Mouse (Mus musculus): ENCODE results near the gene Jakmip3. TPM values are rescaled to one million over a fixed set of nuclear protein-coding genes. Genes with fewer than 3 reads are reported as not detected.

Jakmip3 gene
- total RNA-seq, 2 experiments from 2014 or later, result 49.3 to 54.3 TPM

DNA sequence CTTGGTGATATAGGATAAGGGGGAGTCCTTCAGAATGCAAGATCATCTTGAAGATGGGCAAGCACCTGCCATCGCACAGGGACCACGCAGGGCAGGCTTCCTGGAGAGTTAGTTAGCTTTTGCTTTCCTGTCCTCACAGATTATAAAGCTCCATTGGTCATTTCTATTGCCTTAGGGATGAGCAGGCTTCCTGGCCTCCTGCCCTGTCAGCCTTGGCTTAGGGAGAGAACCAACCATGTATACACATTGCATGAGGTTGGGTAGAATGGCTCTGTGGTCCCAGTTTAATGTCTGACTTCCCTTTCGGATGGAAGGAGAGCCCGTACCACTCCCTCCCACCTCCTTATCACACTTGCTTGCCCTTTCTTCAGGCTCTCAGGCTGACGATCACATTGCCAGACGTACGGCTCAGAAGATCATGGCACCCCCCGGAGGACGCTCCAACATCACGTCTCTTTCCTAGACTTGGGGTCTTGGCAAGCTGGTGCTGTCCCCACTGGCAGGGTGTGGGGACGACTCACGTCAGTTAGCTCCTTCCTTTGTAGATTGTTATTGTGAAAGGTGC, 160.1 kb downstream of the Jakmip3 start:
- no peak for DNase-seq

DNA sequence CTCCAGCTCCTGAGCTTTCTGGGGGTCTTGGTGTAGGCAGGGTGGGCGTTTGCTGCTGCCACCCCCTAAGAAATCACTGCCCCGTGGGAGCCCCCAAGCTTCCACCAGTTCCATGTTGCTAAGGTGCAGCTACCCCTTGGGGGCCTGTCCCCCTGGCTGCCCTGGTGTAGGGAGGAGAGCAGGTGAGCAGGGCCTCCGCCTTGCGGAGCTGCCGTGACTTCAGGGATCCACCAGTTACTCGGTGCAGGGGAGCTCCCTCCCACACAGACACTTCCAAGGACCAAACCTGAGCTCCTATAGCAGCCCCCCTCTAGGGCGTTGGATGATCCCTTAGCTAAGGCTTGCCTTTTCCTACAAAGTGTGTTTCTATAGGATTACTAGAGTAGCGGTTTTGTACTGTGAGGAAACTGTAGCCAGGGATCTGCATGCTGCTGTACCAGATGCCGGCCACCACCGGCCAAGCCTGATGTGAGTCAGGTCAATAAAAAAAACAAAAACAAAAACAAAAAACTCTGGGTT, 160.8 kb downstream of the Jakmip3 start:
- DNase-seq, result no peak

DNA sequence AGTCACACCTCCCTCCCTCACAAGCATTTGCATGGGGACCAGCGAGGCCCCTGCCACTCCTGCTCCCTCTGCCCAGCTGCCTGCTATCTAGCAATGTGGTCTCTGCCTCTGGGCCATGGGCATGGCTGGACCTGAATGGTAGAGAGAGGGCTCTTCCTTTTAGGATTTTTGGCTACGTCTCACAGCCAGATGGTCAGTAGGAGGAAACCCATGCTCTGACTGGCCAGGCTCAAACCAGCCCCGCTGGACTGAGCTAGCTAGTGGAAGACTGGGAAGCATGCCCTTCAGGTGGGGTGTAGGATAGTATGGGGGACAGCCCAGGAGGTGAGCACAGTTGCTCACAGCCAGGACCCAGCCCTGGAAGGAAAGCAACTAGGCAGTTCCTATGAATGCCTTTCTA, 161.3 kb downstream of the Jakmip3 start:
- DNase-seq, result no peak

DNA sequence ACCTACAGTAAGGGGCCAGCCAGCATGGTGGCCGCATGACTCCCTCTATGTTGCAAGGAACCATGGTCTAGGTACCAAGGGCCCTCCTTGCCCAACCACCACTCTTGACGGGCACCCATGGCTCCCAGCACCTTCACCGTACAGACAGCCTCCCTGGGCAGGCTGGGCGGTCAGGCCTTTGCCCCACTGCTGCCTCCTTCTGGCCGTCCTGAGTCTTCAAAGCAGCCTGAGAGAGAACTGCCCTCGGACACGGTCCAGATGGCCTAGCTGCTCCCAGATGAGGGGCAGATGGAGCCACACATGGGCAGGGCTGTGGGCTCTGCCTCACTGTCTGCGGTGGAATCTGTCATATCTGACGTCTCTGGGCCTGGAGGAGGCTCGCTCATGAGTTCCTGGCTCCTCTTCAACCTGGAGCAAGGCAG, 163.4 kb downstream of the Jakmip3 start:
- DNase-seq, result peak in 1 of 2 experiments; percentile 47

DNA sequence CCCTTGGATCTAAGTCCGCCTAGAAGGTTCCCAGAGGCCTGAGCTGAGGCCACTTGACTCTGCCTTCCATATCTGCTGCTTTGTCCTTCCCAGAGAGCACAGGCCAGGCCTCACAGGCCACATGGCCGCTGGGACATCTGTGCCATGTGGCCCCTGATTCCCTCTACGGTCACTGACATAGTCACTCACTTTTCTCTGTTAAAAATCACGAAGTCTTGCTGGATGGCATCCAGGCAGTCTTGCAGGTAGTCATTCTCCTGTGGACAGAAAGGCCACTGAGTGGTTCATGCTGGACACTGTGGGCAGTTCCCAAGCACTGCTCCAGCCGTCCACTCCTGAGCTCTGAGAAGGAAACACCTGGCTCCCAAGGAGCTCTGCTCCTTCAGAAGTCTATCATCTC, 164.5 kb downstream of the Jakmip3 start:
- DNase-seq, result no peak

DNA sequence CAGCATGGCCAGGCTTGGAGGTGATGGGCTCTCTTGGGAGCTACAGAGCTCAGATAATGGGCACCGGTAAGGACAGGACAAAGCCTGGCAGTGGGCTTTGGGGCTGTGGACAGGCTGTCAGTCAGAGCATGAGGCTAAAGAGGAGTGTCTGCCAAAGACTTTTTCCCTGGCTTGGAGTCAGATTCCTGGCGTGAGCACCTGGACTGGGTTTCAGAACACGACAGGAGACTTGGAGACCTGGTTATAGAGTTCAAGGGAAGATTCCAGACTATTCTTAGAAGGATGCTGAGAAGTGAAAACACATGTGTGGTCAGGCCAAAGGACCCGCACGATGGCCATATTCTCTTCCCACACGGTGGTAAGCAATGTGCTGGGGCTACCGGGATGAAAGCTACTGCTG, 165.2 kb downstream of the Jakmip3 start:
- no peak for DNase-seq

DNA sequence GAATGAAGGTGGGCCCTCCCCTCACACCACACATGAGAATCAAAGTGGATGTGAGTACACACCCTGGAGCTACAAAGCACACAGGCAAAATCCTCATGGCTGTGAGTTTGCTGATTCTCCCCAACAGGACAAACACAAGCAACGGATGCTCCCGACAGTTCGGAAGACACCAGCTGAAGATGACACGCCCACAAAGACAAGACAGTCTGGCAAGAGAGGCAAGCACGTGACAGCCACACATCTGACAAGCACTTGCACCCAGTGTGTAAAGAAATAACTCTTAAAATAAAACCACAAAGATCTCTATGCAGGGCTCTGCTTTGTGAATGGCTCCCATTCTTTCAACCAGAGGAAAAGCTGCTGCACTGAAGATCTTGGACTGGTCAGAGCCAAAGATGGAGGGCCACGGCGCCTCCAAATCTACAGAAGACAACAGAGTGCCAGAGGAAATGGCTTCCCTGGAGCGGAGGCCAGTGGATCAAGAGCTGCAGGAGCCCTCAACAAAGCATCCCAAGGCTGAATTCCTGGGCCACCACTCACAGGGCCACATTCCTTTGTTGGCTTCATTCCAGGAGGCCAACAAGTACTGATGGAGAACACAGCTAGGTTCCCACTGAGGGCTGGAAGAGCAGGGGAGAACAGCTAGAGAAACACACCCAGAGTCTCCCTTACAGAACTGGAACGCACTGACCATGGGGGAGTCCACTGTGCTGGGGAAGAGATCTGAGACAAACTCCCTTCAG, 167.5 kb downstream of the Jakmip3 start:
- no peak for DNase-seq

DNA sequence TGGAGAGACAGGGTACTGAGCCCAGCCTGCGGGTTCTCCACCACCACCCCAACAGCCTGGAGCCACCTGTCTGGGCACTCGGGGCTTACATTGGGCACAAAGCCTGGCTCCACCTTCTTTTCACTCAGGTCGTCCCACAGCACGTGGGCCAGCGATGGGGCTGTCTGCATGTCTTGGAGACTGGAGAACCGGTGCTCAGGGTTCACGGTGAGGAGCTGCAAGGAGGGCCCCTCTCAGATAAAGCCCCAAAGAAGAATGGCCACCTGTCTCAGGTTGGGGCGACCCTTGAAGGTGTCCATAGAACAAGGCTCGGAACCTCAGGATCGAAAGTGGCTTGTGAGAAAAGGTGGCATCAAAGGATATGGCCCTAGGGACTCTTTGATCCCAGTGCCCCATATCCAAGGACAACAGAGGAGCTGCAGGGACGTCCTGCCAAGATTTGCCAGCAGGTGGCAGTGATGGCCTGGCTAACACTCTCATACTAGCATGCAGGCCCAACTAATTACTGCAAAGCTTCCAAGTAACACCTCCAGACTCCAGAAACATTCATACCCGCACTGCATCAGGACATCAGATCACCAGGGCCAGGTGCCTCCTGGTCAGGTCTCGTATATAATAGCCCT, 178.7 kb downstream of the Jakmip3 start:
- DNase-seq, result peak; percentile 83 to 85

DNA sequence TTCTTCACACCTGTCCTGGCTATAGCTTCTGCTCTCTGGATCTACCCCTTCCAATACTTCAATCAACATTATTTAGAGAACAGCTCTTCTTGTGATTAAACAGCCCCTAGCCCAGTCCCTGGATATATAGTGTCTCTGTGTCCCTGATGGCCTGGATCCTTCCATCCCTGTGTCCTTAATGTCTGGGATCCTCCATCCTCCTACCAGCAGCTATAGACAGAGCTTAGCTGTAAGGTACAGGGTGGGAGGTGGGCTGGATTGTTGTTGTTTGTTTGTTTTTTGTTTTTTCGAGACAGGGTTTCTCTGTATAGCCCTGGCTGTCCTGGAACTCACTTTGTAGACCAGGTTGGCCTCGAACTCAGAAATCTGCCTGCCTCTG, 179.2 kb downstream of the Jakmip3 start:
- no peak for DNase-seq

DNA sequence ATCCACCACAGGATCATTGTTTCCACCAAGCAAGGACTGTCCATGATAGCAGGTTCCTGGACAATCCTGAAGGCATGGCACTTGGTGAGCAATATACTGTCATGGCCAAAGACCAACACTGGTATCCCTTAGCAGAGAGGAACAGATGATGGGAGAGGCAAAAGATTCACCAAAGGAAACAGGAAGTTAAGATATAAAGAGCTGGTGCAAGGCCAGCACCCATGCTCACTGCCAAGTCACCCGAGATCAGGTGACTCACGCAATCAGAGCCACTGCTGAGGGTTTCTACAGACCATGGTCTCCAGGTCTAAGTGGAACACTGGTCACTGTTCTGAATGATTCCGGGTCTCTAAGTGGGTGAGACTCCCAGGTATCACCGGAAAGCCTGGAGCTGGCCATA, 185.4 kb downstream of the Jakmip3 start:
- DNase-seq, result no peak

DNA sequence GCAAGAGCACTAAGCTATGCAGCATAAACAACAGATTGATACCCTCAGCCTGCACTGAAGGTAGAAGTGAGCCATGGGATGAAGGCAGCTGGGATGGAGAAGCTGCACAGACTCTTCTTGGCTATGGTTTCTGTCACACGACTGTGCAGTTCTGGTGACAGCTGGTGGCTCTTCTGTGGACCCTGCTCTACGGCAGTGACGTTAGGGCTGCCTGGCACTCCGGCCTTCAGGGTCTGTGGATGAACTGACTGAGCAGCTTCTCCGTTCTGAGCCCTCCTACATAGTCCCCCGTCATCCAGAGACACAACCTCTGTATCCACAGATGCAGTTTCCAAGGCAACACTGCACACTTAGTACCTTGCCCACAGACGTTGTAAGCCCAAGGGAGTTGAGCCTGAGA, 186.0 kb downstream of the Jakmip3 start:
- no peak for DNase-seq

DNA sequence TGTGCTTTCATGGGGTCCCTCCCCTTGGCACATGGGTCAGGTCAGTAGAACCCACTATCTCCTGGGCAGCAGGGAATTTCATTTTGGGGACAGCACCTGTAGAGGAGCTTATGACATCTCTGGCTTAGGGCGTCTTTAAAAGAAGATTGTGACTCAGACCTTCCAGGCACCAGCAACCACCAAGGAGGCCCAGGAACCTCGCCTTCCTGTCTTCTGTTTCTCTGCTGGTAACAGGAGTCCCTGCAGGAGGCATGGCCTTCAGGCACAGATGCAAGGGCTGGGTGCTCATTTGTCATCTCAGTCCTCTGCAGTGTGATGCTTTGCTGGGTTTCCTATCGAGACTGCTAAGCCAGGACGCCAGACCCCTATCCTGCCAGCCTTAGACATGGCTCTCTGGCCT, 188.5 kb downstream of the Jakmip3 start:
- no peak for DNase-seq

DNA sequence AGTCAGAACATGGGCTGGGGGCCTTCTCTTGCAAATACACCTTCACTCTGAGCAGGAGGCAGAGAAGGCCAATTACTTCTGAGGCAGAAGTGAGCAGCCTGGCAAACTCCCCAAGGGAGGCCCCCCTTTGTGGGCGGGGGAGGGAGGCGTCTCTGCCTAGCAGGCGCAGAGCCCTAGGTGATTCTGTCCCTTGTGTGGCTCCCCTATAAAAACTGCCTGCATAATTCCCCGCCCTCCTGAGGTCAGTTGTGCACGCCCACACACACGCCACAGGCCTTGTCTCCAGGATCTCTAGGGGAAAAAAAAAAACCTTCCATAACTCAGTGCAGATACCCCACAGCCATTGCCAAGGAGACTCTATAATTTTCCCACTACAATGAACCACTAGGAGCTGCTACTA, 189.8 kb downstream of the Jakmip3 start:
- no peak for DNase-seq

DNA sequence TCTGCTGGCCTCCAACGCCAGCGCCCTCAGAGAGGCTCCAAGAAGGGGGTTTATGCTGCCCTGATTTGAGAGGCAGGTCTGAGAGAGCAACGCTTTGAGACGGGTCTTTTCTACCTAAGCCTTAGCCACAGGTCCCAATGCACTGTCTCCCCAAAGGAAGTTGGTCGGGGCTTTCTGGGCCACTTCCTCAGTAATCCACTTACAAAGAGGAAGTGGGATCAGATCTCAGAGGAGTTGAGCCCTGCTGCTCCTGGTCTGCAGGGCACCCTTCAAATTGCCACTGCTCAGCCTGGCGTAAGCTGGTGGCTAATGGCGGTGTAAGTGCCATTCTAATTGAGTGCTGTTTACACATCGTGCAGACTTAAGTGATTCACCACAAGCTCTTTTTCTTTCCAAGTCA, 191.0 kb downstream of the Jakmip3 start:
- no peak for DNase-seq

DNA sequence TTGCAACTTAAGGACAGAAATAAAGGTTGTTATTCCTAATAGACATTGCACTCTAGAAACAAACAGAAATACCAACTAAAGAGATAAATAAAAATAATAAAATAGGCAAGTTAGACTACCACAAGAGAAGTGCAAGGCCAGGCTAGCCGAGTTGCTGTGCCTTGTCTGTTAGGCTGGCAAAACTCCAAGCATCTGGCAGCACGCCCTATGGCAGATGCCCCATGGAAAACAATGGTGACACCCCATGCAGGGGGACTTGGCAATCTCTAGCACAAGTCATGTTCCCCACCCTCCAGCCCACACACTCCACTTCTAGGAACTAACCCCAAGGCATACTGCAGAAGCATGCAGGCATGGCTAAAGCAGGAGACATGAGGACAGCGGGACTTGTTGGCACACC, 192.9 kb downstream of the Jakmip3 start:
- peak; percentile 50 for DNase-seq

Other genes starting within 250 kb of the Jakmip3 start
- 10 to 100 TPM; 62.9 to 64.2 TPM for gene Ppp2r2d, start 94.7 kb upstream of the Jakmip3 start, total RNA-seq (2021)
- gene Mapk1ip1, start 94.5 kb upstream of the Jakmip3 start, total RNA-seq (2021), result 10 to 100 TPM; 45.5 to 51.6 TPM
- gene Bnip3, start 31.2 kb upstream of the Jakmip3 start, total RNA-seq (2021), result 100 to 1,000 TPM; 116 TPM
- 10 to 100 TPM; 48.3 to 58.7 TPM for gene Dpysl4, start 145.3 kb downstream of the Jakmip3 start, total RNA-seq (2021)